Mouse (Mus musculus): ENCODE measurements at regions not wholly inside any gene's neighbourhood (a gene's known extent, or its start where the extent isn't known, plus 50 kb on each side); places are given as distances from the start of the nearest gene placed in this dataset.
A peak's percentile ranks its signal among the peaks of the same experiment; 100 is the strongest.

GRCm38 (mm10) chr9:47909051-47909450, 252.8 kb upstream of the Nxpe4 start:
- no peak for DNase-seq (ENCODE audit: low spot score)

- DNase-seq (ENCODE audit: low spot score) = no peak
Measured at GRCm38 (mm10) chr9:47910501-47910906, 251.3 kb upstream of the Nxpe4 start.

- no peak for DNase-seq (ENCODE audit: low spot score)
Measured at GRCm38 (mm10) chr9:47912823-47913222, 249.0 kb upstream of the Nxpe4 start.

- no peak for DNase-seq (ENCODE audit: low spot score)
Measured at GRCm38 (mm10) chr9:47935299-47935698, 226.5 kb upstream of the Nxpe4 start.

- no peak for DNase-seq (ENCODE audit: low spot score)
Measured at GRCm38 (mm10) chr9:47935957-47936457, 225.8 kb upstream of the Nxpe4 start.

GRCm38 (mm10) chr9:47938941-47939710, 222.7 kb upstream of the Nxpe4 start:
- no peak for DNase-seq (ENCODE audit: low spot score)

GRCm38 (mm10) chr9:47942761-47943583, 218.9 kb upstream of the Nxpe4 start:
- no peak for DNase-seq (ENCODE audit: low spot score)

GRCm38 (mm10) chr9:47946226-47946625, 215.6 kb upstream of the Nxpe4 start:
- DNase-seq (ENCODE audit: low spot score) = no peak

GRCm38 (mm10) chr9:47957881-47958280, 203.9 kb upstream of the Nxpe4 start:
- no peak for DNase-seq (ENCODE audit: low spot score)

GRCm38 (mm10) chr9:47958861-47959260, 203.0 kb upstream of the Nxpe4 start:
- no peak for DNase-seq (ENCODE audit: low spot score)

GRCm38 (mm10) chr9:47961176-47961575, 200.6 kb upstream of the Nxpe4 start:
- DNase-seq (ENCODE audit: low spot score) = no peak

- DNase-seq (ENCODE audit: low spot score) = no peak
Measured at GRCm38 (mm10) chr9:47962161-47962560, 199.7 kb upstream of the Nxpe4 start.

GRCm38 (mm10) chr9:47962589-47962988, 199.2 kb upstream of the Nxpe4 start:
- DNase-seq (ENCODE audit: low spot score) = no peak

GRCm38 (mm10) chr9:47973130-47973529, 188.7 kb upstream of the Nxpe4 start:
- peak; percentile 21 for DNase-seq (ENCODE audit: low spot score)

- DNase-seq (ENCODE audit: low spot score) = no peak
Measured at GRCm38 (mm10) chr9:47985356-47986111, 176.3 kb upstream of the Nxpe4 start.

- no peak for DNase-seq (ENCODE audit: low spot score)
Measured at GRCm38 (mm10) chr9:47987266-47987665, 174.6 kb upstream of the Nxpe4 start.

GRCm38 (mm10) chr9:47994671-47995070, 167.2 kb upstream of the Nxpe4 start:
- DNase-seq (ENCODE audit: low spot score) = no peak

GRCm38 (mm10) chr9:47999632-48000031, 162.2 kb upstream of the Nxpe4 start:
- no peak for DNase-seq (ENCODE audit: low spot score)

GRCm38 (mm10) chr9:48029021-48029420, 132.8 kb upstream of the Nxpe4 start:
- no peak for DNase-seq (ENCODE audit: low spot score)

GRCm38 (mm10) chr9:48030839-48031238, 131.0 kb upstream of the Nxpe4 start:
- no peak for DNase-seq (ENCODE audit: low spot score)

GRCm38 (mm10) chr9:48035959-48036358, 125.9 kb upstream of the Nxpe4 start:
- no peak for DNase-seq (ENCODE audit: low spot score)

- DNase-seq (ENCODE audit: low spot score) = no peak
Measured at GRCm38 (mm10) chr9:48044826-48045225, 117.0 kb upstream of the Nxpe4 start.

All from testis, postnatal 10 days (tissue).